Comparison of ENCODE assay signal across 22 mouse cellular contexts in genomic region chr6:103665677-103666316, GRCm38 (mm10).
DNase-seq lines count a peak whose midpoint lies in the region; ATAC-seq lines count a peak whose summit lies in the region.
"Had no signal": no experiment of that assay in that cellular context is flagged by ENCODE, and none has a peak within 500 bp of the region (broad histone marks: within the 10 kb centered on the region; RNA-seq: fewer than 3 reads in every experiment).

No protein-coding gene starts in this region.

- no peak overlapping the region for H3K4me2 ChIP-seq in hindbrain, embryonic 13.5 days
- no peak overlapping the region for H3K4me2 ChIP-seq in hindbrain, embryonic 11.5 days (replicated peaks; ENCODE audit: low read depth, low read length)
- H3K4me2 ChIP-seq in neural tube, embryonic 13.5 days, result no peak overlapping the region
- no peak overlapping the region for H3K4me2 ChIP-seq in midbrain, embryonic 14.5 days (ENCODE audit: low read length)
- H3K4me2 ChIP-seq: heart, embryonic 12.5 days; stomach, embryonic 15.5 days had no signal

- H3K4me1 ChIP-seq in hindbrain, embryonic 13.5 days (replicated peaks), result peaks cover 9% of the 10 kb centered on the region; the same call in 1 of the 2 replicates
- H3K4me1 ChIP-seq in hindbrain, embryonic 11.5 days (replicated peaks; ENCODE audit: control insufficient read depth, insufficient read depth, low read length), result no peaks in the 10 kb centered on the region
- H3K4me1 ChIP-seq in neural tube, embryonic 13.5 days (replicated peaks), result no peaks in the 10 kb centered on the region
- H3K4me1 ChIP-seq in midbrain, embryonic 14.5 days (ENCODE audit: control insufficient read depth, insufficient read depth, low read length), result no peaks in the 10 kb centered on the region
- H3K4me1 ChIP-seq: heart, embryonic 12.5 days; limb, embryonic 10.5 days; stomach, embryonic 15.5 days had no signal

- no peaks in the 10 kb centered on the region for H3K9me3 ChIP-seq in hindbrain, embryonic 13.5 days
- H3K9me3 ChIP-seq in hindbrain, embryonic 11.5 days (ENCODE audit: control insufficient read depth, low read length), result no peaks in the 10 kb centered on the region
- no peaks in the 10 kb centered on the region for H3K9me3 ChIP-seq in neural tube, embryonic 13.5 days
- H3K9me3 ChIP-seq in midbrain, embryonic 14.5 days (ENCODE audit: control insufficient read depth, low read length), result no peaks in the 10 kb centered on the region
- H3K9me3 ChIP-seq: heart, embryonic 12.5 days; limb, embryonic 10.5 days; stomach, embryonic 15.5 days had no signal

- WGBS in hindbrain, embryonic 13.5 days, result 69% methylated on average over 9 of the region's 9 CpGs
- 87% methylated on average over 9 of the region's 9 CpGs for WGBS in hindbrain, embryonic 11.5 days
- 83% methylated on average over 9 of the region's 9 CpGs for WGBS in neural tube, embryonic 13.5 days
- 60% methylated on average over 9 of the region's 9 CpGs for WGBS in midbrain, embryonic 14.5 days

- peak overlapping the region; percentile 66 for H3K27ac ChIP-seq in hindbrain, embryonic 13.5 days
- no peak overlapping the region for H3K27ac ChIP-seq in hindbrain, embryonic 11.5 days (ENCODE audit: low read depth, low read length)
- peak overlapping the region; percentile 65; the same call in 1 of the 2 replicates for H3K27ac ChIP-seq in neural tube, embryonic 13.5 days (replicated peaks)
- H3K27ac ChIP-seq in midbrain, embryonic 14.5 days (replicated peaks; ENCODE audit: low read depth, low read length), result peak overlapping the region; percentile 67
- H3K27ac ChIP-seq: limb, embryonic 10.5 days; stomach, embryonic 15.5 days had no signal

- no peaks in the 10 kb centered on the region for H3K27me3 ChIP-seq in hindbrain, embryonic 13.5 days
- H3K27me3 ChIP-seq in hindbrain, embryonic 11.5 days (ENCODE audit: control insufficient read depth, insufficient read depth, low read length), result no peaks in the 10 kb centered on the region
- H3K27me3 ChIP-seq in neural tube, embryonic 13.5 days, result no peaks in the 10 kb centered on the region
- H3K27me3 ChIP-seq in midbrain, embryonic 14.5 days (ENCODE audit: control insufficient read depth, insufficient read depth, low read length), result no peaks in the 10 kb centered on the region
- H3K27me3 ChIP-seq: heart, embryonic 12.5 days; stomach, embryonic 15.5 days had no signal

- DNase-seq in hindbrain, embryonic 11.5 days (ENCODE audit: low spot score), result no peak
- no peak for DNase-seq in neural tube, embryonic 10.5 days (ENCODE audit: extremely low spot score, low spot score)
- DNase-seq in midbrain, embryonic 14.5 days, result peak; percentile 34
- DNase-seq in kidney, postnatal 4 days, result no peak
- DNase-seq in adrenal gland, postnatal 14 days, result no peak
- DNase-seq: adrenal gland, postnatal 10 days; cerebellum, adult 2 months; cerebellum, postnatal 36 days; gastrocnemius, postnatal 10 days; heart, adult 11 months; heart, postnatal 14 days; kidney, adult 2 months; kidney, postnatal 10 days; liver, postnatal 0 days; lung, postnatal 10 days; thymus, adult 18-20 months had no signal

- no peak overlapping the region for H3K4me3 ChIP-seq in hindbrain, embryonic 13.5 days
- H3K4me3 ChIP-seq in hindbrain, embryonic 11.5 days (ENCODE audit: low read depth, low read length), result no peak overlapping the region
- H3K4me3 ChIP-seq in neural tube, embryonic 13.5 days, result no peak overlapping the region
- no peak overlapping the region for H3K4me3 ChIP-seq in midbrain, embryonic 14.5 days (replicated peaks; ENCODE audit: low read depth, low read length)
- H3K4me3 ChIP-seq: heart, embryonic 12.5 days; limb, embryonic 10.5 days; stomach, embryonic 15.5 days had no signal

- peaks cover 7% of the 10 kb centered on the region; the same call in 1 of the 2 replicates for H3K36me3 ChIP-seq in hindbrain, embryonic 13.5 days
- H3K36me3 ChIP-seq in hindbrain, embryonic 11.5 days (ENCODE audit: control insufficient read depth, insufficient read depth, low read length), result no peaks in the 10 kb centered on the region
- H3K36me3 ChIP-seq in neural tube, embryonic 13.5 days, result no peaks in the 10 kb centered on the region
- peaks cover 6% of the 10 kb centered on the region; the same call in 1 of the 2 replicates for H3K36me3 ChIP-seq in midbrain, embryonic 14.5 days (ENCODE audit: control insufficient read depth, insufficient read depth, low read length)
- H3K36me3 ChIP-seq: heart, embryonic 12.5 days; limb, embryonic 10.5 days; stomach, embryonic 15.5 days had no signal

- no peak for ATAC-seq in hindbrain, embryonic 13.5 days (ENCODE audit: low FRiP score)
- no peak for ATAC-seq in hindbrain, embryonic 11.5 days (ENCODE audit: low FRiP score)
- no peak for ATAC-seq in neural tube, embryonic 13.5 days (ENCODE audit: low read depth)
- ATAC-seq in midbrain, embryonic 14.5 days (ENCODE audit: low FRiP score, low TSS enrichment), result no peak
- ATAC-seq: inflammation-experienced regulatory T-cells, adult 6 months; liver, postnatal 0 days had no signal

- no peak overlapping the region for H3K9ac ChIP-seq in hindbrain, embryonic 13.5 days
- H3K9ac ChIP-seq in hindbrain, embryonic 11.5 days (ENCODE audit: low read depth, low read length), result no peak overlapping the region
- no peak overlapping the region for H3K9ac ChIP-seq in neural tube, embryonic 13.5 days
- no peak overlapping the region for H3K9ac ChIP-seq in midbrain, embryonic 14.5 days (replicated peaks; ENCODE audit: low read length)
- H3K9ac ChIP-seq: heart, embryonic 12.5 days; liver, postnatal 0 days; stomach, embryonic 15.5 days had no signal
